Mouse (Mus musculus): Measurements from ENCODE around the gene Prkcd. TPM values are rescaled to one million over a fixed set of nuclear protein-coding genes. Genes with fewer than 3 reads are reported as not detected.

The Prkcd gene
- polyA plus RNA-seq, 1 experiment = 86.0 TPM

DNA sequence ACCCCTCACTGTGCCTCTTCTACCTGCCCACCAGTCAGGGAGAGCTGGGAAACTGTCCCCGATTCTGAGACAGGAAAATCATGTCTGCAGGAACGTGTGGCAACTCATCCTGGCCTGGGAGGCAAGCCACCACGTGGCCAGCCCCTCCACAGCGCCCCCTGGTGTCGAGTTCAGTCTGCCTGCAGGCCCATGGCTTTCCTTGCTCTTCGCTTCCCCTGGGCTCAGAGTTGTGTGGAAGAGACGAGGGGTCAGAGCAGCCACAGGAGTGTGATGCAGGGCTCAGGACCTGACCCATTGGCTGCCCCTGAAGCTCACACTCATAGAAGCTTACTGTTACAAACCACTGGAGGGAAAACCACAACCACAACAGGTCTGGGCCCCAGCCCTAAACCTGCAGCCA is 13.5 kb downstream of the Prkcd start:
- DNase-seq = peak; percentile 41 to 61
- Histone ChIP-seq H3K27me3 (ENCODE audit: control insufficient read depth, insufficient read depth, low read length) (no peaks in the 10 kb centered on the region), H3K4me1 (ENCODE audit: control insufficient read depth, insufficient read depth, low read length) (peaks cover 7% of the 10 kb centered on the region), H3K4me3 (replicated peaks; ENCODE audit: insufficient read depth, low read depth, low read length) (no peak overlapping the region), H3K27ac (ENCODE audit: insufficient read depth, low read length) (no peak overlapping the region)
- TF ChIP-seq CTCF (IDR thresholded peaks at IDR 0.05; ENCODE audit: borderline replicate concordance, insufficient read depth, low read depth, low read length) (peak; percentile 72), POLR2A (IDR thresholded peaks at IDR 0.05; ENCODE audit: borderline replicate concordance, insufficient read depth, low read length) (no peak)
- WGBS = 23% methylated on average over 7 of the region's 7 CpGs

- no peak overlapping the region for H3K27ac ChIP-seq (ENCODE audit: insufficient read depth, low read length)
- WGBS = 88% methylated on average over 3 of the region's 3 CpGs
- DNase-seq = no peak
- H3K4me3 ChIP-seq (replicated peaks; ENCODE audit: insufficient read depth, low read depth, low read length) = no peak overlapping the region
- H3K4me1 ChIP-seq (ENCODE audit: control insufficient read depth, insufficient read depth, low read length) = peaks cover 7% of the 10 kb centered on the region
- TF ChIP-seq CTCF (IDR thresholded peaks at IDR 0.05; ENCODE audit: borderline replicate concordance, insufficient read depth, low read depth, low read length) (no peak), POLR2A (IDR thresholded peaks at IDR 0.05; ENCODE audit: borderline replicate concordance, insufficient read depth, low read length) (no peak)
- H3K27me3 ChIP-seq (ENCODE audit: control insufficient read depth, insufficient read depth, low read length) = no peaks in the 10 kb centered on the region
Observed at GRCm38 (mm10) chr14:30610940-30611339, 15.1 kb downstream of the Prkcd start.

DNA sequence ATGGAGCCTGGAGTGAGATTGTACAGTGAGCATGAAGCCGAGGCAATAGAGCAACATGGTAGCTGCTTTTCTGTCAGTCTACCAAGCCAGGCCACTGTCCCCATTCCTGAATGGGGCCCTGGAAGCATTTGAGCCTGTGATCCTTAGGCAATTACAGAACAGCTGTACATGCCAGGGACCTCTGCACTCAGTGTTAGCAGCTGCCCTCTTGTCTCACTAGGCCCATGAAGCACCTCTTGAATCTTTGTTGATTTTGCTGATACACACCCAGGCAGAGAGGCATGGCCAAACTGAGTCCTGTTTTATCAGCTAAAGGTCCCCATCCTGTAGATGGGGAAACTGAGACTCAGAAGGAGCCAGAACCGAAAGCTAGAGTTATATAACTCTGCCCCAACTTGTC is 15.7 kb downstream of the Prkcd start:
- Histone ChIP-seq H3K27ac (ENCODE audit: insufficient read depth, low read length) (no peak overlapping the region), H3K27me3 (ENCODE audit: control insufficient read depth, insufficient read depth, low read length) (no peaks in the 10 kb centered on the region), H3K4me1 (ENCODE audit: control insufficient read depth, insufficient read depth, low read length) (peaks cover 7% of the 10 kb centered on the region), H3K4me3 (replicated peaks; ENCODE audit: insufficient read depth, low read depth, low read length) (no peak overlapping the region)
- TF ChIP-seq POLR2A (IDR thresholded peaks at IDR 0.05; ENCODE audit: borderline replicate concordance, insufficient read depth, low read length) (no peak), CTCF (IDR thresholded peaks at IDR 0.05; ENCODE audit: borderline replicate concordance, insufficient read depth, low read depth, low read length) (no peak)
- DNase-seq = no peak
- 87% methylated on average over 2 of the region's 2 CpGs for WGBS

GRCm38 (mm10) chr14:30609499-30609898 is 16.5 kb downstream of the Prkcd start:
- no peaks in the 10 kb centered on the region for H3K27me3 ChIP-seq (ENCODE audit: control insufficient read depth, insufficient read depth, low read length)
- H3K4me3 ChIP-seq (replicated peaks; ENCODE audit: insufficient read depth, low read depth, low read length) = no peak overlapping the region
- H3K27ac ChIP-seq (ENCODE audit: insufficient read depth, low read length) = no peak overlapping the region
- DNase-seq = no peak
- WGBS = 67% methylated on average over 3 of the region's 3 CpGs
- H3K4me1 ChIP-seq (ENCODE audit: control insufficient read depth, insufficient read depth, low read length) = peaks cover 7% of the 10 kb centered on the region
- TF ChIP-seq CTCF (IDR thresholded peaks at IDR 0.05; ENCODE audit: borderline replicate concordance, insufficient read depth, low read depth, low read length) = no peak
- TF ChIP-seq POLR2A (IDR thresholded peaks at IDR 0.05; ENCODE audit: borderline replicate concordance, insufficient read depth, low read length) = no peak

GRCm38 (mm10) chr14:30608176-30608575 is 17.8 kb downstream of the Prkcd start:
- peak in 1 of 2 experiments; percentile 34 for DNase-seq
- H3K27me3 ChIP-seq (ENCODE audit: control insufficient read depth, insufficient read depth, low read length) = no peaks in the 10 kb centered on the region
- TF ChIP-seq POLR2A (IDR thresholded peaks at IDR 0.05; ENCODE audit: borderline replicate concordance, insufficient read depth, low read length) (no peak), CTCF (IDR thresholded peaks at IDR 0.05; ENCODE audit: borderline replicate concordance, insufficient read depth, low read depth, low read length) (no peak)
- 43% methylated on average over 6 of the region's 6 CpGs for WGBS
- no peak overlapping the region for H3K27ac ChIP-seq (ENCODE audit: insufficient read depth, low read length)
- H3K4me1 ChIP-seq (ENCODE audit: control insufficient read depth, insufficient read depth, low read length) = peaks cover 7% of the 10 kb centered on the region
- H3K4me3 ChIP-seq (replicated peaks; ENCODE audit: insufficient read depth, low read depth, low read length) = no peak overlapping the region

DNA sequence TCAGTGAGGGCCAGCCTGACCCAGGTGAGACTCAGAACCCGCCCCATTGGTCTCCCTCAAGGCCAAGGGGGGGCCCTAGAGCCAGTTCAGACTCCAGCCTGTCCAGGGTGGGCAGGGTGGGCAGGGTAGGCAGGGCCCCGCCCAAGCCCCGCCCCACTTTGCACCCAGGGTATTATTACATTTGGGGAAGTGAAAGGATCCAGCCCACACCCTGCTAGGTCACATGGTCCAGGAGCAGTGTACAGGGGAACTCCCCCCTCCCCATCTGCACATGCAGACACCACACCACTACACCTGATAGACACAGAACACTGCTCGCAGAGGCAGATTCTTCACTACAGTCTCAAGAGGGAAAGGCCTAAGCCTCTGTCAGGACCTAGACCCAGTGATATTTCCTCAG is 18.3 kb downstream of the Prkcd start:
- no peak for TF ChIP-seq POLR2A (IDR thresholded peaks at IDR 0.05; ENCODE audit: borderline replicate concordance, insufficient read depth, low read length)
- TF ChIP-seq CTCF (IDR thresholded peaks at IDR 0.05; ENCODE audit: borderline replicate concordance, insufficient read depth, low read depth, low read length) = no peak
- no peak overlapping the region for H3K4me3 ChIP-seq (replicated peaks; ENCODE audit: insufficient read depth, low read depth, low read length)
- 84% methylated on average over 4 of the region's 4 CpGs for WGBS
- peaks cover 7% of the 10 kb centered on the region for H3K4me1 ChIP-seq (ENCODE audit: control insufficient read depth, insufficient read depth, low read length)
- H3K27me3 ChIP-seq (ENCODE audit: control insufficient read depth, insufficient read depth, low read length) = no peaks in the 10 kb centered on the region
- DNase-seq = no peak
- H3K27ac ChIP-seq (ENCODE audit: insufficient read depth, low read length) = no peak overlapping the region

DNA sequence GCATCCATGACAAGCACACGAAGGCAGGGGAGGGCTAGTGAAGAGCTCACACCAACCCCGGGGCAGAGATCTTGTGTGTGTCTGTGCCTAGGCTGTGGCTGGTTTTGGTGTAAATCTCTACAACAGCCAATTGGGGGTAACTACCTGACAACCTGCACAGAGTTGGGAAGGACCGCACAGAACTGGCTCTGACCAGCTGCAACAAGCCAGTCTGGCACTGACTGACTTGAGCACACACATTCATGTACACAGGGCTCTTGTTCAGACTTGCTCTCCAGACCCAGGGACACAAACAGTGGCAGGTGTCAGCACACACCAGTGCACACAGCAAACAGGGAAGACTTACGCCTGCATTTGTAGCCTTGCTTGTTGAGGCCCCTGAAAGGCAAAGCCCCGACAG is 19.2 kb downstream of the Prkcd start:
- DNase-seq = no peak
- Histone ChIP-seq H3K4me3 (replicated peaks; ENCODE audit: insufficient read depth, low read depth, low read length) (no peak overlapping the region), H3K27ac (ENCODE audit: insufficient read depth, low read length) (no peak overlapping the region), H3K4me1 (ENCODE audit: control insufficient read depth, insufficient read depth, low read length) (peaks cover 7% of the 10 kb centered on the region), H3K27me3 (ENCODE audit: control insufficient read depth, insufficient read depth, low read length) (no peaks in the 10 kb centered on the region)
- no peak for TF ChIP-seq CTCF (IDR thresholded peaks at IDR 0.05; ENCODE audit: borderline replicate concordance, insufficient read depth, low read depth, low read length)
- no peak for TF ChIP-seq POLR2A (IDR thresholded peaks at IDR 0.05; ENCODE audit: borderline replicate concordance, insufficient read depth, low read length)
- WGBS = 92% methylated on average over 5 of the region's 5 CpGs

GRCm38 (mm10) chr14:30597142-30597541 is 28.9 kb downstream of the Prkcd start:
- TF ChIP-seq CTCF (IDR thresholded peaks at IDR 0.05; ENCODE audit: borderline replicate concordance, insufficient read depth, low read depth, low read length) (no peak), POLR2A (IDR thresholded peaks at IDR 0.05; ENCODE audit: borderline replicate concordance, insufficient read depth, low read length) (no peak)
- Histone ChIP-seq H3K4me3 (replicated peaks; ENCODE audit: insufficient read depth, low read depth, low read length) (no peak overlapping the region), H3K27ac (ENCODE audit: insufficient read depth, low read length) (no peak overlapping the region), H3K4me1 (ENCODE audit: control insufficient read depth, insufficient read depth, low read length) (peaks cover 21% of the 10 kb centered on the region), H3K27me3 (ENCODE audit: control insufficient read depth, insufficient read depth, low read length) (no peaks in the 10 kb centered on the region)
- WGBS = 49% methylated on average over 2 of the region's 2 CpGs
- DNase-seq = no peak
